Mouse (Mus musculus): ENCODE data around the gene Ier3.

DNA sequence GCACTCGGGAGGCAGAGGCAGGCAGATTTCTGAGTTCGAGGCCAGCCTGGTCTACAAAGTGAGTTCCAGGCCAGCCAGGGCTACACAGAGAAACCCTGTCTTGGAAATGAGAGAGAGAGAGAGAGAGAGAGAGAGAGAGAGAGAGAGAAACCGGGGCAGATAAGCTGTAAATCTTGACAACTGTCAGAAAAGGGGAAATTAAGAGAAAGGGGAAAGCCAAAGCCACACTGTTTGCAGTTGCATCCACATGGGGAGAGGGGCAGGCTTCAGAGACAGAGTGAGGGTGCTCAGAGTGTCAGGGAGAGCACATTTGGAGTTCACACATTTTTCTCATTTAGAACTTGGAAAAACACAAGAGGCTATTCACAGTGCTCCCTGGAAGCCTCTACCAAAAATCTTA, 33.5 kb upstream of the Ier3 start:
- TF ChIP-seq TAL1 (IDR thresholded peaks at IDR 0.05; ENCODE audit: low read length): no peak
- TF ChIP-seq GATA1 (IDR thresholded peaks at IDR 0.05; ENCODE audit: low read length): no peak

All from erythroblast, embryonic 14.5 days (primary cell).